Mouse (Mus musculus) forebrain, embryonic 14.5 days (tissue): ENCODE measurements around the gene Gnb1l. TPM values are rescaled to one million over a fixed set of nuclear protein-coding genes. Genes with fewer than 3 reads are reported as not detected.

Experiments
- ATAC-seq: fragments of 200-750 bp; cut with Nextera tagmentation; 2 replicates; pipeline ENCODE4 v1.8.0; 2017; ENCODE audit warnings: mild to moderate bottlenecking, moderate library complexity
- DNase-seq: peaks from one replicate; pipeline ENCODE4 v3.0.0-alpha.2; 2015; ENCODE audit warnings: low spot score
- H3K27ac ChIP-seq: fragments of 300-500 bp; sonication (generic); 2 replicates; pipeline ENCODE4 v1.5.1; 2014; ENCODE audit warnings: low read depth, mild to moderate bottlenecking, control low read depth, low read length, moderate library complexity
- H3K27me3 ChIP-seq: fragments of 300-500 bp; sonication (generic); replicated peaks from 2 replicates; pipeline ENCODE4 v1.6.1; 2014; ENCODE audit warnings: low read length, control low read depth, mixed read lengths; ENCODE audit not compliant: control insufficient read depth, insufficient read depth
- H3K36me3 ChIP-seq: fragments of 300-500 bp; sonication (generic); 2 replicates; pipeline ENCODE4 v1.6.1; 2014; ENCODE audit warnings: low read length, control low read depth; ENCODE audit not compliant: control insufficient read depth, insufficient read depth
- H3K4me1 ChIP-seq: fragments of 300-500 bp; sonication (generic); 2 replicates; pipeline ENCODE4 v1.6.1; 2014; ENCODE audit warnings: antibody characterized with exemption, low read length, control low read depth; ENCODE audit not compliant: control insufficient read depth, insufficient read depth
- H3K4me2 ChIP-seq: fragments of 300-500 bp; sonication (generic); 2 replicates; pipeline ENCODE4 v1.6.1; 2014; ENCODE audit warnings: mild to moderate bottlenecking, control low read depth, low read length
- H3K4me3 ChIP-seq: fragments of 300-500 bp; sonication (generic); 2 replicates; pipeline ENCODE4 v1.5.1; 2014; ENCODE audit warnings: low read depth, low read length, control low read depth
- H3K9ac ChIP-seq: fragments of 300-500 bp; sonication (generic); 2 replicates; pipeline ENCODE4 v1.6.1; 2014; ENCODE audit warnings: mild to moderate bottlenecking, low read length, control low read depth, moderate library complexity
- H3K9me3 ChIP-seq: fragments of 300-500 bp; sonication (generic); replicated peaks from 2 replicates; pipeline ENCODE4 v1.6.1; 2016; ENCODE audit warnings: low read length, control low read depth, mixed read lengths; ENCODE audit not compliant: control insufficient read depth
- WGBS: fragments of 180-500 bp; shearing (Covaris S2); extraction: QIAGEN DNeasy Blood & Tissue Kit; methylation state at CpG from one replicate; pipeline ENCODE4 v1.1.7; 2014; 5-methylcytosine and 5-hydroxymethylcytosine counted together
- polyA plus RNA-seq: library from polyadenylated mRNA; unstranded; fragments of >200 nt; fragmentation: Nextera tagmentation; extraction: Ambion mirVana; gene quantifications from 2 replicates; pipeline ENCODE4 v1.2.1, GENCODE M21; 2014

Gene Gnb1l
- polyA plus RNA-seq, 1 experiment from 2014 or later, result 16.2 TPM

DNA sequence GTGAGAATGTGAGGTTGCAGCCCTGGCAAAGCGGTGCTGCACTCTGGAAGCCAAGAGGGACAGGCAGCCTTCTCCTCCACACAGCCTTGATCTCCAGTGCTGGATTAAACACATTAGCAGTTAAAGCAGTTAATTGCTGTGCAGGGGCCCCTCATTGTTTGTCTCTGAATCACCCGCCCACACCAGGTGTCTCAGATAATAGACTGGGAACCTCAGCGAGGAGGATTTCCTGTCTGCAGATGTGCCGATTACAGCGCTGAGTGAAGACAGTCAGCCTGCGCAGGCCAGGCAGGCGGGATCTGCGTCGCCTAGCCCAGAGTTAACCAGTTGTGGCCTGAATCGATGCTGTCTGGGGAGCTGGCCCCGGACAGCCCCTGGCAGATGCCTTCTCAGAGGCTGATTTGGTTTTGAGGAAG, 38.5 kb upstream of the Gnb1l start:
- ATAC-seq (peak; percentile 87), DNase-seq (peak; percentile 73)
- 3% methylated on average over 11 of the region's 11 CpGs for WGBS
- H3K4me3 ChIP-seq, result no peak overlapping the region
- H3K9ac ChIP-seq, result peak overlapping the region; percentile 44
- peaks cover 10% of the 10 kb centered on the region for H3K4me1 ChIP-seq
- H3K4me2 ChIP-seq, result peak overlapping the region; percentile 34
- H3K9me3 ChIP-seq, result no peaks in the 10 kb centered on the region
- H3K36me3 ChIP-seq, result 0 out of 2 replicates have a peak, but pooled peaks cover 3% of the 10 kb centered on the region
- H3K27ac ChIP-seq, result peak overlapping the region; percentile 31
- no peaks in the 10 kb centered on the region for H3K27me3 ChIP-seq

DNA sequence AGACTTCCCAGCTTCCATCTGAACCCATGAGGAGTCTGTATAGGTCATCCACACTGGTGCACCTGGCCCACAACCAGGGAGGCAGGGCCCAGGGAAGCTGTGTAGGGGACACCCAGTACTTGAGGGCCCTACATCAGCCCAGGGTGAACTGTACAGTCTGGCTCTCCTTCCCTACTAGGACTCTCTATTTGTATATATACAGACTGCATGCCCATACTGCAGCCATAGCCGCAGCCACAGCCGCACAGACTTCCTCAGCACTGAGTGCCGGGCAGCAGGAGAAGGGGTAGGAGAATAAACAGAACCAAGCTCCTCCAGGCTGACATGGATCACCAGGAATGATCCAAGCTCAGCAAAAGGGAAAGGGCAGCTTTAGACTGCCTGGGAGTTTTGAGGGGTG, 37.7 kb upstream of the Gnb1l start:
- ATAC-seq, result no peak
- no peak overlapping the region for H3K27ac ChIP-seq
- H3K9ac ChIP-seq, result no peak overlapping the region

DNA sequence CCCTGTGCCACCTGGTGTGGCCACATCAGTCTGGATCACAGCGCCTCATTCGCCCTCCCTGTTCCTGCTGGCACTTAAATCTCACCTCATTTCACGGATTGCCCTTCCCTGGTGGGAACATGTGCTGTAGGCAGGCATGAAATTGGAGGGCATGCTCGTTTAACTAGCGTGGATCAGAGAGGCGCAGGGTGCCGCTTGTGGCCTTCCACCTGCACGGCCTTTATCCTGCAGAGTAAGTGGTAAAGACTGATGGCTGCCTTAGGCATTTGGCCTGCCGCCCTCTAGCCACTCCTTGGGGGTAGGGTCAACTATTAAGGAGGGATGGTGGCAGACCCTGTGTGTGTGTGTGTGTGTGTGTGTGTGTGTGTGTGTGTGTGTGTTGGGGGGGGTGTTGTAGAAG, 36.5 kb upstream of the Gnb1l start:
- no peak overlapping the region for H3K4me3 ChIP-seq
- H3K27ac ChIP-seq, result no peak overlapping the region
- no peaks in the 10 kb centered on the region for H3K9me3 ChIP-seq
- H3K9ac ChIP-seq, result no peak overlapping the region
- H3K4me1 ChIP-seq, result peaks cover 10% of the 10 kb centered on the region
- WGBS, result 62% methylated on average over 9 of the region's 9 CpGs
- no peak overlapping the region for H3K4me2 ChIP-seq
- H3K36me3 ChIP-seq, result 0 out of 2 replicates have a peak, but pooled peaks cover under 1% of the 10 kb centered on the region
- no peaks in the 10 kb centered on the region for H3K27me3 ChIP-seq
- ATAC-seq (no peak), DNase-seq (no peak)

More for the DNA sequence above, 37.7 kb upstream of the Gnb1l start:
- Histone ChIP-seq H3K9me3 (no peaks in the 10 kb centered on the region), H3K36me3 (0 out of 2 replicates have a peak, but pooled peaks cover 3% of the 10 kb centered on the region), H3K4me2 (no peak overlapping the region), H3K4me3 (no peak overlapping the region), H3K4me1 (peaks cover 10% of the 10 kb centered on the region), H3K27me3 (no peaks in the 10 kb centered on the region)
- DNase-seq, result no peak
- whole genome bisulfite sequencing, result 86% methylated on average over 3 of the region's 3 CpGs

DNA sequence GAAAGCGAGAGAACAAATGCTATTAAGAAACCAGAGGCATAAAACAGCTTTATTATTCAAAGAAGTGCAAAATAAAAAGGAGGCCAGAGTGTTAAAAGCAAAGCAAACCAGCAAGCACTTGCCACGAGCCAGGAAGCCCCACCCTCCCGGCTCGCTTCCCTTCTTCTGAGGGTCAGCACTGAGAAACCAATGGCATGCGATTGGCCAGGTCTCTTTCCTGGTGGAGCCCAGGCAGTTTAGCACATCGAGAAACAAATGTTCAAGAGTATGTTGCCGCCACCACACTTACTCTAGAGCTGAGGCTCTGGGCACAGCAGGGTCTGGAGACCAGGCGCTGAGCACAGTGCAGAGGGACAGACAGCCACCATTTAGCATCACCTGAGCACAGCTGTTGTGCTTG, 35.9 kb upstream of the Gnb1l start:
- Histone ChIP-seq H3K36me3 (no peaks in the 10 kb centered on the region), H3K4me3 (no peak overlapping the region), H3K27ac (no peak overlapping the region), H3K27me3 (no peaks in the 10 kb centered on the region), H3K4me1 (peaks cover 10% of the 10 kb centered on the region), H3K9ac (no peak overlapping the region), H3K4me2 (no peak overlapping the region), H3K9me3 (no peaks in the 10 kb centered on the region)
- ATAC-seq (no peak), DNase-seq (no peak)
- 45% methylated on average over 8 of the region's 8 CpGs for WGBS

DNA sequence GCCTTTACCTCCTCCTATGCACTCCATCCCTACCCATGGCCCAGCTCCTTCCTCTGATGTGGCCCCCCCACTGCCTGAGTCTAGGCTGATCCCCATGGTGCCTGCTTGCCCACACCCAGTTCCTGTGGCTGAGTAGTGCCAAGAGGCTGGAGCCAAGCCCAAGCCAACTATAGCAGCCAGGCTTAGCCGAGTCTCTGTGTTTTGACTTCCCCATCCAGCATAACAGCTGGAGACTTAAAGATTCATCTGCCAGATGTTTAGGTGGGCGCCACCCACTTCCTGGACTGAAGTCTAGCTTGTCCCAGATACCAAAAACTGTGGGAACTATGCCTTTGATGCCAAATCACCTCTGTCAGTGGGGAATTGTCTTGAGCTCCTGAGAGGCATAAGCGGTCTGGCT, 34.2 kb upstream of the Gnb1l start:
- H3K27ac ChIP-seq, result no peak overlapping the region
- peaks cover 4% of the 10 kb centered on the region for H3K36me3 ChIP-seq
- no peak overlapping the region for H3K4me3 ChIP-seq
- DNase-seq (no peak), ATAC-seq (no peak)
- H3K4me2 ChIP-seq, result no peak overlapping the region
- H3K4me1 ChIP-seq, result peaks cover 8% of the 10 kb centered on the region
- no peak overlapping the region for H3K9ac ChIP-seq
- H3K27me3 ChIP-seq, result no peaks in the 10 kb centered on the region
- H3K9me3 ChIP-seq, result no peaks in the 10 kb centered on the region
- WGBS, result 80% methylated on average over 3 of the region's 3 CpGs

DNA sequence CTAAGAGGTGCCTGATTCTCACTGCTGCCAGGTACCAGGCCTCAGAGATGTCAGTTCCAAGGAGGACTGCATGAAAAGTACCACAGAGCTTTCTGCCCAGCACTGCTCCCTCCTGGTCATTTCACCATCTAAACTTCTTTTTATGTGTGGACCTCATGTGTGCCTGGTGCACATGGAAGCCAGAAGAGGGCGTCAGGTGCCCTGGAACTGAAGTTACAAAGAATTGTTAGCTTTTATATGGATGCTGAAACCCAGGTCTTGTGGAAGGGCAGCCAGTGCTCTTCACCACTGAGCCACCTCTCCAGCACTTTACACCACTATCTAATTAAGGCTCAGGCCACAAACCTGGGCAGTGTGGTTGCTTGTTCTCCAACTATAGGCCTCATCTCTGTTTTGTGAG, 27.7 kb upstream of the Gnb1l start:
- Histone ChIP-seq H3K4me3 (no peak overlapping the region), H3K9me3 (no peaks in the 10 kb centered on the region), H3K27ac (no peak overlapping the region), H3K4me1 (no peaks in the 10 kb centered on the region), H3K9ac (no peak overlapping the region), H3K27me3 (no peaks in the 10 kb centered on the region), H3K36me3 (peaks cover 4% of the 10 kb centered on the region), H3K4me2 (no peak overlapping the region)
- no peak for ATAC-seq
- 19% methylated on average over 1 of the region's 1 CpGs for WGBS
- DNase-seq, result no peak

DNA sequence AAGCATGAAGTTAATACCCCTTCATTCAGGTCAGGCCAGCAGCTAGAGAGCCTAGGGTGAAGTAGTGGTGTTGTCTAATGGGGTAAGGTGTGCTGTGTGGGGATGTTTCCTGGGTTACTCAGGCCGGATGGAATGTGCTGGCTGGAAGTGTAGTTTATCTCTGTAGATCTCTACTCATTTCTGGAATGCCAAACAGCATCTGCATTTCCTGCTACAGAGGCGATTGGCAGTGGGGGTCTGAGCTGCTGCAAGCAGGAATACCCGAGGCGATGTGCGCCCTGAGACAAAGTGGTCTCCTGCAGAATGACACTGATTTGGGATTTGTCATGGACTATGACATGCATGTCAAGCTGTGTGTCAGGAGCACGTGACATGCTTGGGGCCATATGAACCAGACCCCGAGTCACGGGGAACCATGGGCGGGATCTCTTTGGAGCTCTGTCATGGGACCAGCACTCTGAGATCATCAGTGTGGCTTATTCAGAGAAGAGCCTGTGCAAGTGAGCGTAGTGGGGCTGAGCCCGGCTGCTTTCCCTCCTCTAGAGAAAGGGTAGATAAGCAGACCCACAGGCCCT, 27.0 kb upstream of the Gnb1l start:
- H3K9me3 ChIP-seq, result no peaks in the 10 kb centered on the region
- no peaks in the 10 kb centered on the region for H3K27me3 ChIP-seq
- no peak overlapping the region for H3K27ac ChIP-seq
- no peak overlapping the region for H3K4me3 ChIP-seq
- no peak overlapping the region for H3K4me2 ChIP-seq
- H3K4me1 ChIP-seq, result no peaks in the 10 kb centered on the region
- H3K9ac ChIP-seq, result no peak overlapping the region
- 87% methylated on average over 11 of the region's 11 CpGs for WGBS
- DNase-seq, result no peak
- ATAC-seq, result no peak
- H3K36me3 ChIP-seq, result peaks cover 4% of the 10 kb centered on the region

DNA sequence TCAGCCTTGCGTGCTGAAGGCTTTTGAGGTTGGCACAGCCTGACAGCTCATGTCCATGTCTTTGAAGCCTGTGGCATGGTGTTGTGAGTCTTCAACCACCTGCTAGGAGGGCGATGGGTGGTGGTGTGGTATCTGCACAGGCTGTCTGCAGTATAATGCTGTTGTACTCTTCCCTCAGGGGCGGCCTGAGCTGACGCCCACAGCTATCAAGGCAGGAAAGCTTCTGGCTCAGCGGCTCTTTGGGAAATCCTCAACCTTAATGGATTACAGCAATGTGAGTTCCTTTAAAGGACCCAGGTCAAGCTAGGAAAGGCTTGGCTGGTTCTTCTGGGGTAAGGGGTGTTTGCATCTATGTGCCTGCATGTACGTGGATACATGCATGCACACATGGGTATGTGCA, 26.5 kb upstream of the Gnb1l start:
- no peak for ATAC-seq
- H3K9ac ChIP-seq, result no peak overlapping the region
- no peak overlapping the region for H3K27ac ChIP-seq
- no peaks in the 10 kb centered on the region for H3K27me3 ChIP-seq
- H3K4me1 ChIP-seq, result no peaks in the 10 kb centered on the region
- no peak overlapping the region for H3K4me3 ChIP-seq
- WGBS, result 81% methylated on average over 6 of the region's 6 CpGs
- peaks cover 4% of the 10 kb centered on the region for H3K36me3 ChIP-seq
- H3K4me2 ChIP-seq, result no peak overlapping the region
- DNase-seq, result no peak
- H3K9me3 ChIP-seq, result no peaks in the 10 kb centered on the region

DNA sequence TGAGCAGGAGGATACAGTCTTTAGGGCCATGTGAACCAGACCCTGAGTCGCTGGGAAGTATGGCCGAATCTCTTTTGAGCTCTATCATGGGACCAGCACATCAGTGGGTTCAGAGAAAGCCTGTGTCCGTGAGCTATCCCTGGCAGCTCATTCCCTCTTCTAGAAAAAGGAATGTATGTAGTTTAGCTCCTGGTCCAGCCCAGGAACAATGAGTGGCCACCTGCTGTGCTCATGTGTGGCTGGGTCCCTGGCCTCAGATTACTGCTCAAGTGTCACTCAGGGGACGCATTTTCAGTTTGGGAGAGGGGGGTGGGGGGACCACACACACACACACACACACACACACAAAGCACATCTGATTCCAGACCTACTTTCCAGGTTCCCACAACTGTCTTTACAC, 26.1 kb upstream of the Gnb1l start:
- Histone ChIP-seq H3K9me3 (no peaks in the 10 kb centered on the region), H3K4me3 (no peak overlapping the region), H3K4me1 (no peaks in the 10 kb centered on the region), H3K36me3 (peaks cover 4% of the 10 kb centered on the region), H3K9ac (no peak overlapping the region), H3K4me2 (no peak overlapping the region), H3K27me3 (no peaks in the 10 kb centered on the region), H3K27ac (no peak overlapping the region)
- DNase-seq, result no peak
- 52% methylated on average over 4 of the region's 4 CpGs for WGBS
- ATAC-seq, result no peak
